Mouse (Mus musculus): ENCODE measurements at regions not wholly inside any gene's neighbourhood (a gene's known extent, or its start where the extent isn't known, plus 50 kb on each side); places are given as distances from the start of the nearest gene placed in this dataset.
A peak's percentile ranks its signal among the peaks of the same experiment; 100 is the strongest.

GRCm38 (mm10) chr6:75683935-75684334 lies 813.6 kb downstream of the Gm9008 start:
- Histone ChIP-seq H3K36me3 (no peaks in the 10 kb centered on the region), H3K4me3 (replicated peaks) (no peak overlapping the region), H3K27ac (no peak overlapping the region), H3K9ac (no peak overlapping the region), H3K9me3 (no peaks in the 10 kb centered on the region), H3K4me1 (replicated peaks) (no peaks in the 10 kb centered on the region), H3K4me2 (replicated peaks) (no peak overlapping the region), H3K27me3 (replicated peaks) (no peaks in the 10 kb centered on the region)
- peak; percentile 77 for ATAC-seq
- 35% methylated on average over 2 of the region's 2 CpGs for WGBS

GRCm38 (mm10) chr6:75644363-75644720 lies 853.2 kb downstream of the Gm9008 start:
- no peak for ATAC-seq
- Histone ChIP-seq H3K4me2 (replicated peaks) (no peak overlapping the region), H3K9me3 (no peaks in the 10 kb centered on the region), H3K36me3 (no peaks in the 10 kb centered on the region), H3K9ac (no peak overlapping the region), H3K4me3 (replicated peaks) (no peak overlapping the region), H3K27ac (no peak overlapping the region), H3K4me1 (replicated peaks) (no peaks in the 10 kb centered on the region), H3K27me3 (replicated peaks) (no peaks in the 10 kb centered on the region)
- 71% methylated on average over 2 of the region's 2 CpGs for WGBS

- H3K9ac ChIP-seq, result no peak overlapping the region
- no peaks in the 10 kb centered on the region for H3K27me3 ChIP-seq (replicated peaks)
- no peaks in the 10 kb centered on the region for H3K36me3 ChIP-seq
- no peaks in the 10 kb centered on the region for H3K4me1 ChIP-seq (replicated peaks)
- no peak overlapping the region for H3K4me2 ChIP-seq (replicated peaks)
- 73% methylated on average over 2 of the region's 2 CpGs for WGBS
- no peak for ATAC-seq
- no peak overlapping the region for H3K27ac ChIP-seq
- H3K9me3 ChIP-seq, result no peaks in the 10 kb centered on the region
- H3K4me3 ChIP-seq (replicated peaks), result no peak overlapping the region
Observed at GRCm38 (mm10) chr6:75643581-75644362, 853.8 kb downstream of the Gm9008 start.

- Histone ChIP-seq H3K27ac (no peak overlapping the region), H3K4me2 (replicated peaks) (no peak overlapping the region), H3K4me3 (replicated peaks) (no peak overlapping the region), H3K9me3 (no peaks in the 10 kb centered on the region), H3K36me3 (no peaks in the 10 kb centered on the region), H3K9ac (no peak overlapping the region), H3K4me1 (replicated peaks) (no peaks in the 10 kb centered on the region), H3K27me3 (replicated peaks) (no peaks in the 10 kb centered on the region)
- 73% methylated on average over 1 of the region's 1 CpGs for WGBS
- ATAC-seq, result no peak
Observed at GRCm38 (mm10) chr6:75636050-75636449, 861.5 kb downstream of the Gm9008 start.

- no peaks in the 10 kb centered on the region for H3K36me3 ChIP-seq
- no peak overlapping the region for H3K9ac ChIP-seq
- H3K9me3 ChIP-seq, result no peaks in the 10 kb centered on the region
- 24% methylated on average over 11 of the region's 11 CpGs for WGBS
- no peak overlapping the region for H3K4me2 ChIP-seq (replicated peaks)
- H3K4me1 ChIP-seq (replicated peaks), result no peaks in the 10 kb centered on the region
- ATAC-seq, result no peak
- H3K4me3 ChIP-seq (replicated peaks), result no peak overlapping the region
- H3K27ac ChIP-seq, result no peak overlapping the region
- no peaks in the 10 kb centered on the region for H3K27me3 ChIP-seq (replicated peaks)
Observed at GRCm38 (mm10) chr6:75602536-75603279, 894.9 kb downstream of the Gm9008 start.

GRCm38 (mm10) chr6:75558431-75558830 lies 939.2 kb downstream of the Gm9008 start:
- H3K9me3 ChIP-seq, result no peaks in the 10 kb centered on the region
- H3K4me3 ChIP-seq (replicated peaks), result no peak overlapping the region
- H3K27me3 ChIP-seq (replicated peaks), result no peaks in the 10 kb centered on the region
- 70% methylated on average over 3 of the region's 3 CpGs for WGBS
- no peak for ATAC-seq
- no peak overlapping the region for H3K4me2 ChIP-seq (replicated peaks)
- no peak overlapping the region for H3K27ac ChIP-seq
- no peak overlapping the region for H3K9ac ChIP-seq
- no peaks in the 10 kb centered on the region for H3K36me3 ChIP-seq
- no peaks in the 10 kb centered on the region for H3K4me1 ChIP-seq (replicated peaks)

GRCm38 (mm10) chr6:75542247-75542700 lies 955.3 kb downstream of the Gm9008 start:
- 67% methylated on average over 1 of the region's 1 CpGs for WGBS
- ATAC-seq, result no peak
- no peaks in the 10 kb centered on the region for H3K36me3 ChIP-seq

GRCm38 (mm10) chr6:75539703-75540102 lies 957.9 kb downstream of the Gm9008 start:
- Histone ChIP-seq H3K4me1 (replicated peaks) (no peaks in the 10 kb centered on the region), H3K27ac (no peak overlapping the region), H3K9ac (no peak overlapping the region), H3K36me3 (no peaks in the 10 kb centered on the region), H3K4me2 (replicated peaks) (no peak overlapping the region), H3K27me3 (replicated peaks) (no peaks in the 10 kb centered on the region), H3K4me3 (replicated peaks) (no peak overlapping the region), H3K9me3 (no peaks in the 10 kb centered on the region)
- no peak for ATAC-seq
- 74% methylated on average over 3 of the region's 3 CpGs for WGBS

More at GRCm38 (mm10) chr6:75542247-75542700, 955.3 kb downstream of the Gm9008 start:
- Histone ChIP-seq H3K9ac (no peak overlapping the region), H3K9me3 (no peaks in the 10 kb centered on the region), H3K4me1 (replicated peaks) (no peaks in the 10 kb centered on the region), H3K27me3 (replicated peaks) (no peaks in the 10 kb centered on the region), H3K27ac (no peak overlapping the region), H3K4me3 (replicated peaks) (no peak overlapping the region), H3K4me2 (replicated peaks) (no peak overlapping the region)

Data from intestine, embryonic 15.5 days (tissue).